Mouse (Mus musculus) kidney, embryonic 15.5 days (tissue): ENCODE results near the gene Smco1. TPM values are rescaled to one million over a fixed set of nuclear protein-coding genes. Genes with fewer than 3 reads are reported as not detected.

Source experiments
- ATAC-seq: fragments of 200-750 bp; cut with Nextera tagmentation; replicated peaks from 2 replicates; pipeline ENCODE4 v1.8.0; 2017; ENCODE audit warnings: moderate TSS enrichment; ENCODE audit not compliant: low FRiP score
- H3K27ac ChIP-seq: fragments of 300-500 bp; sonication (generic); 2 replicates; pipeline ENCODE4 v1.5.1; 2015; ENCODE audit warnings: mild to moderate bottlenecking, inconsistent platforms
- H3K27me3 ChIP-seq: fragments of 300-500 bp; sonication (generic); 2 replicates; pipeline ENCODE4 v1.6.1; 2015; ENCODE audit warnings: inconsistent platforms
- H3K36me3 ChIP-seq: fragments of 300-500 bp; sonication (generic); 2 replicates; pipeline ENCODE4 v1.6.1; 2015; ENCODE audit warnings: inconsistent platforms
- H3K4me1 ChIP-seq: fragments of 300-500 bp; sonication (generic); 2 replicates; pipeline ENCODE4 v1.6.1; 2015; ENCODE audit warnings: inconsistent platforms
- H3K4me2 ChIP-seq: fragments of 300-500 bp; sonication (generic); 2 replicates; pipeline ENCODE4 v1.6.1; 2015; ENCODE audit warnings: moderate library complexity, mild to moderate bottlenecking, inconsistent platforms
- H3K4me3 ChIP-seq: fragments of 300-500 bp; sonication (generic); replicated peaks from 2 replicates; pipeline ENCODE4 v1.5.1; 2015; ENCODE audit warnings: mild to moderate bottlenecking, inconsistent platforms
- H3K9ac ChIP-seq: fragments of 300-500 bp; sonication (generic); 2 replicates; pipeline ENCODE4 v1.6.1; 2015; ENCODE audit warnings: mild to moderate bottlenecking, inconsistent platforms
- H3K9me3 ChIP-seq: fragments of 300-500 bp; sonication (generic); replicated peaks from 2 replicates; pipeline ENCODE4 v1.6.1; 2016; ENCODE audit warnings: inconsistent platforms
- WGBS: fragments of 180-500 bp; shearing (Covaris S2); methylation state at CpG from one replicate; pipeline ENCODE4 v1.1.7; 2015; ENCODE audit warnings: mixed read lengths; 5-methylcytosine and 5-hydroxymethylcytosine counted together
- microRNA counts: library from miRNA; unstranded; fragments of <30 nt; microRNA quantifications from one replicate; lab custom pipeline; 2016
- microRNA-seq: library from miRNA; unstranded; fragments of <30 nt; microRNA quantifications from one replicate; pipeline ENCODE4, GENCODE M21; 2016
- polyA plus RNA-seq: library from polyadenylated mRNA; unstranded; fragments of >200 nt; fragmentation: Nextera tagmentation; extraction: Ambion mirVana; gene quantifications from 2 replicates; pipeline ENCODE4 v1.2.1, GENCODE M21; 2015

Smco1 gene
- polyA plus RNA-seq, 1 experiment from 2014 or later, result not detected

- Histone ChIP-seq H3K9me3 (no peaks in the 10 kb centered on the region), H3K4me1 (0 out of 2 replicates have a peak, but pooled peaks cover 2% of the 10 kb centered on the region), H3K27ac (no peak overlapping the region), H3K9ac (no peak overlapping the region), H3K36me3 (no peaks in the 10 kb centered on the region), H3K4me3 (no peak overlapping the region), H3K27me3 (no peaks in the 10 kb centered on the region), H3K4me2 (no peak overlapping the region)
- ATAC-seq, result no peak
- 52% methylated on average over 2 of the region's 2 CpGs for WGBS
These were observed 45.3 kb downstream of the Smco1 start for GRCm38 (mm10) chr16:32316601-32317000.

- H3K9me3 ChIP-seq, result no peaks in the 10 kb centered on the region
- 0 out of 2 replicates have a peak overlapping the region, but pooled peaks have one; percentile 14 for H3K4me2 ChIP-seq
- WGBS, result 32% methylated on average over 7 of the region's 7 CpGs
- no peak overlapping the region for H3K27ac ChIP-seq
- no peaks in the 10 kb centered on the region for H3K27me3 ChIP-seq
- no peaks in the 10 kb centered on the region for H3K36me3 ChIP-seq
- ATAC-seq, result no peak
- H3K4me1 ChIP-seq, result 0 out of 2 replicates have a peak, but pooled peaks cover 2% of the 10 kb centered on the region
- no peak overlapping the region for H3K4me3 ChIP-seq
- H3K9ac ChIP-seq, result no peak overlapping the region
These were observed 52.7 kb downstream of the Smco1 start for GRCm38 (mm10) chr16:32323953-32324352.

MicroRNAs encoded within 50 kb of the gene (microRNA counts, 519-probe panel; counts per million panel counts)
- 2,448 counts per million, percentile 40 among the panel's probes with 10 or more counts for microRNA mmu-miR-1946a (lab: Ali Mortazavi, UCI)

Small RNA genes within 50 kb of the gene (microRNA-seq; reads per million reads assigned to microRNA genes)
- not detected for gene Mir1946a

Other genes starting within 250 kb of the Smco1 start
- gene Pak2, start 192.1 kb upstream of the Smco1 start, polyA plus RNA-seq, result 37.5 and 39.0 TPM in 2 replicates
- gene Pigx, start 171.7 kb upstream of the Smco1 start, polyA plus RNA-seq, result 127 and 131 TPM in 2 replicates
- 38.3 and 39.8 TPM in 2 replicates for gene Cep19, start 171.7 kb upstream of the Smco1 start, polyA plus RNA-seq
- gene Nrros, start 105.9 kb upstream of the Smco1 start, polyA plus RNA-seq, result 17.7 and 17.8 TPM in 2 replicates
- not detected in 2 replicates for gene Bex6, start 91.6 kb upstream of the Smco1 start, polyA plus RNA-seq
- gene Fbxo45, start 24.3 kb upstream of the Smco1 start, polyA plus RNA-seq, result 10.4 and 11.2 TPM in 2 replicates
- gene Wdr53, start 24.2 kb upstream of the Smco1 start, polyA plus RNA-seq, result 19.3 and 19.5 TPM in 2 replicates
- 31.2 and 31.5 TPM in 2 replicates for gene Rnf168, start 6.0 kb downstream of the Smco1 start, polyA plus RNA-seq
- 25.4 and 27.3 TPM in 2 replicates for gene Ubxn7, start 60.8 kb downstream of the Smco1 start, polyA plus RNA-seq
- gene Tm4sf19, start 129.0 kb downstream of the Smco1 start, polyA plus RNA-seq, result 0.55 TPM in 1 of 2 replicates, not detected in the other
- gene Tctex1d2, start 148.2 kb downstream of the Smco1 start, polyA plus RNA-seq, result 32.0 and 33.6 TPM in 2 replicates
- 35.8 and 41.3 TPM in 2 replicates for gene Pcyt1a, start 159.5 kb downstream of the Smco1 start, polyA plus RNA-seq
- gene Slc51a, start 216.4 kb downstream of the Smco1 start, polyA plus RNA-seq, result 2.1 and 2.2 TPM in 2 replicates
- not detected in 2 replicates for gene Zdhhc19, start 224.8 kb downstream of the Smco1 start, polyA plus RNA-seq